Mouse (Mus musculus) splenic B cell, adult 2 months (primary cell): ENCODE results near the gene Wfdc12.

Experiments used
- DNase-seq: peaks from one replicate; pipeline ENCODE4 v3.0.0-alpha.2; 2011; ENCODE audit warnings: low read depth, low spot score
- H3K27me3 ChIP-seq: 2 replicates; pipeline ENCODE4 v1.6.1; 2012; ENCODE audit warnings: mild to moderate bottlenecking, low read length, moderate library complexity, mixed read lengths; ENCODE audit not compliant: control insufficient read depth, poor library complexity, insufficient read depth, severe bottlenecking
- H3K36me3 ChIP-seq: 2 replicates; pipeline ENCODE4 v1.6.1; 2012; ENCODE audit warnings: mild to moderate bottlenecking, low read length, moderate library complexity, mixed read lengths; ENCODE audit not compliant: control insufficient read depth, poor library complexity, insufficient read depth, severe bottlenecking

Gene Wfdc12

GRCm38 (mm10) chr2:164192279-164192678 lies 1.9 kb upstream of the Wfdc12 start:
- Histone ChIP-seq H3K36me3 (no peaks in the 10 kb centered on the region), H3K27me3 (no peaks in the 10 kb centered on the region)
- DNase-seq = no peak

GRCm38 (mm10) chr2:164188722-164189121 lies 1.7 kb downstream of the Wfdc12 start:
- no peaks in the 10 kb centered on the region for H3K36me3 ChIP-seq
- H3K27me3 ChIP-seq = no peaks in the 10 kb centered on the region
- DNase-seq = peak; percentile 65

GRCm38 (mm10) chr2:164184145-164184719 lies 6.2 kb downstream of the Wfdc12 start:
- peak; percentile 14 for DNase-seq
- no peaks in the 10 kb centered on the region for H3K36me3 ChIP-seq
- no peaks in the 10 kb centered on the region for H3K27me3 ChIP-seq

GRCm38 (mm10) chr2:164183340-164183739 lies 7.1 kb downstream of the Wfdc12 start:
- H3K27me3 ChIP-seq = no peaks in the 10 kb centered on the region
- no peaks in the 10 kb centered on the region for H3K36me3 ChIP-seq
- no peak for DNase-seq

GRCm38 (mm10) chr2:164182692-164183255 lies 7.6 kb downstream of the Wfdc12 start, which contains the start of gene Wfdc5:
TSS of gene Wfdc5 (minus strand) at chr2:164182742.
- no peaks in the 10 kb centered on the region for H3K27me3 ChIP-seq
- DNase-seq = no peak
- H3K36me3 ChIP-seq = no peaks in the 10 kb centered on the region

GRCm38 (mm10) chr2:164180770-164181169 lies 9.6 kb downstream of the Wfdc12 start:
- DNase-seq = no peak
- no peaks in the 10 kb centered on the region for H3K27me3 ChIP-seq
- H3K36me3 ChIP-seq = no peaks in the 10 kb centered on the region

GRCm38 (mm10) chr2:164180124-164180523 lies 10.3 kb downstream of the Wfdc12 start:
- no peaks in the 10 kb centered on the region for H3K36me3 ChIP-seq
- DNase-seq = peak; percentile 74
- H3K27me3 ChIP-seq = no peaks in the 10 kb centered on the region

GRCm38 (mm10) chr2:164177831-164178230 lies 12.6 kb downstream of the Wfdc12 start:
- no peak for DNase-seq
- H3K36me3 ChIP-seq = no peaks in the 10 kb centered on the region
- no peaks in the 10 kb centered on the region for H3K27me3 ChIP-seq

- no peaks in the 10 kb centered on the region for H3K36me3 ChIP-seq
- DNase-seq = no peak
- H3K27me3 ChIP-seq = no peaks in the 10 kb centered on the region
These were observed 14.6 kb downstream of the Wfdc12 start for GRCm38 (mm10) chr2:164175850-164176249.

- no peak for DNase-seq
- Histone ChIP-seq H3K27me3 (no peaks in the 10 kb centered on the region), H3K36me3 (no peaks in the 10 kb centered on the region)
These were observed 15.6 kb downstream of the Wfdc12 start for GRCm38 (mm10) chr2:164174649-164175395.

- Histone ChIP-seq H3K27me3 (no peaks in the 10 kb centered on the region), H3K36me3 (no peaks in the 10 kb centered on the region)
- DNase-seq = no peak
These were observed 17.0 kb downstream of the Wfdc12 start for GRCm38 (mm10) chr2:164173394-164173793.

- no peak for DNase-seq
- no peaks in the 10 kb centered on the region for H3K36me3 ChIP-seq
- H3K27me3 ChIP-seq = no peaks in the 10 kb centered on the region
These were observed 19.5 kb downstream of the Wfdc12 start, which contains the start of gene Kcns1 for GRCm38 (mm10) chr2:164170902-164171301. TSS of gene Kcns1 (minus strand) at chr2:164171113.

GRCm38 (mm10) chr2:164170326-164170725 lies 20.1 kb downstream of the Wfdc12 start:
- DNase-seq = peak; percentile 40
- H3K27me3 ChIP-seq = no peaks in the 10 kb centered on the region
- no peaks in the 10 kb centered on the region for H3K36me3 ChIP-seq

- DNase-seq = peak; percentile 65
- H3K36me3 ChIP-seq = no peaks in the 10 kb centered on the region
- H3K27me3 ChIP-seq = no peaks in the 10 kb centered on the region
These were observed 21.8 kb downstream of the Wfdc12 start for GRCm38 (mm10) chr2:164168571-164168946.
